Mouse (Mus musculus) layer of hippocampus, postnatal 10 days (tissue): ENCODE data around the gene Prg2. TPM values are rescaled to one million over a fixed set of nuclear protein-coding genes. Genes with fewer than 3 reads are reported as not detected.

Experiments used
- DNase-seq, 2 experiments: peaks; one replicate each; pipeline ENCODE4 v3.0.0; 2021; ENCODE audit warnings: low spot score in 2 of 2
- total RNA-seq, 2 experiments: library from RNA; stranded (reverse); gene quantifications; 2 replicates each; pipeline ENCODE4 v1.2.3; 2021

Gene Prg2
- total RNA-seq, 2 experiments from 2014 or later = not detected

GRCm38 (mm10) chr2:85027281-85027680 is 47.0 kb downstream of the Prg2 start:
- no peak for DNase-seq

- no peak for DNase-seq
Observed at GRCm38 (mm10) chr2:85029897-85030296, 49.6 kb downstream of the Prg2 start.

GRCm38 (mm10) chr2:85030989-85031388 is 50.7 kb downstream of the Prg2 start:
- DNase-seq = no peak

- no peak for DNase-seq
Observed at GRCm38 (mm10) chr2:85033121-85033520, 52.9 kb downstream of the Prg2 start.

Other genes with a start within 250 kb of the Prg2 start
- gene Ypel4, start 246.4 kb upstream of the Prg2 start, total RNA-seq = 10 to 100 TPM; 19.7 to 19.9 TPM
- 1 to 10 TPM; 5.4 to 6.3 TPM for gene Gm19426, start 236.8 kb upstream of the Prg2 start, total RNA-seq
- gene Serping1, start 205.0 kb upstream of the Prg2 start, total RNA-seq = 10 to 100 TPM in 1 of 2 experiments, 1 to 10 TPM in 1; 9.6 to 10.1 TPM
- gene Ube2l6, start 181.6 kb upstream of the Prg2 start, total RNA-seq = 1 to 10 TPM; 7.9 to 8.5 TPM
- not detected for gene Smtnl1, start 157.8 kb upstream of the Prg2 start, total RNA-seq
- gene Timm10, start 153.5 kb upstream of the Prg2 start, total RNA-seq = 10 to 100 TPM; 58.7 to 64.2 TPM
- under 1 TPM; 0.27 to 0.75 TPM for gene Slc43a1, start 141.6 kb upstream of the Prg2 start, total RNA-seq
- 100 to 1,000 TPM; 108 to 116 TPM for gene Rtn4rl2, start 93.8 kb upstream of the Prg2 start, total RNA-seq
- 1 to 10 TPM; 2.4 to 5.3 TPM for gene Slc43a3, start 43.9 kb upstream of the Prg2 start, total RNA-seq
- gene Prg3, start 7.8 kb downstream of the Prg2 start, total RNA-seq = not detected
- gene Ssrp1, start 56.8 kb downstream of the Prg2 start, total RNA-seq = 100 to 1,000 TPM; 110 to 122 TPM
- gene P2rx3, start 57.0 kb downstream of the Prg2 start, total RNA-seq = 1 to 10 TPM; 2.0 to 2.1 TPM
- 100 to 1,000 TPM; 112 to 130 TPM for gene Tnks1bp1, start 67.6 kb downstream of the Prg2 start, total RNA-seq
- 10 to 100 TPM; 14.9 to 17.7 TPM for gene Aplnr, start 155.8 kb downstream of the Prg2 start, total RNA-seq
- gene Lrrc55, start 216.7 kb downstream of the Prg2 start, total RNA-seq = 10 to 100 TPM; 40.1 to 43.0 TPM